Mouse (Mus musculus) c-Kit-positive CD71-positive TER-119-negative erythroid progenitor cells, embryonic 14.5 days (primary cell): Measurements from ENCODE around the gene Golgb1.
"Not testable (repeated sequence)": the region's sequence is repeated elsewhere in the genome, so short reads cannot be mapped to it uniquely, and the experiment has no call there.

Source experiments
- DNase-seq: peaks from one replicate; pipeline ENCODE4 v3.0.0-alpha.2; 2013; ENCODE audit warnings: low read depth

Golgb1 gene

GRCm38 (mm10) chr16:36874583-36875275 is at the start of gene Golgb1, which contains the start of gene Eaf2:
Gene Golgb1 (plus strand): TSS chr16:36875140.
Gene Eaf2 (minus strand): TSS chr16:36875003.
- DNase-seq, result peak; percentile 99

DNA sequence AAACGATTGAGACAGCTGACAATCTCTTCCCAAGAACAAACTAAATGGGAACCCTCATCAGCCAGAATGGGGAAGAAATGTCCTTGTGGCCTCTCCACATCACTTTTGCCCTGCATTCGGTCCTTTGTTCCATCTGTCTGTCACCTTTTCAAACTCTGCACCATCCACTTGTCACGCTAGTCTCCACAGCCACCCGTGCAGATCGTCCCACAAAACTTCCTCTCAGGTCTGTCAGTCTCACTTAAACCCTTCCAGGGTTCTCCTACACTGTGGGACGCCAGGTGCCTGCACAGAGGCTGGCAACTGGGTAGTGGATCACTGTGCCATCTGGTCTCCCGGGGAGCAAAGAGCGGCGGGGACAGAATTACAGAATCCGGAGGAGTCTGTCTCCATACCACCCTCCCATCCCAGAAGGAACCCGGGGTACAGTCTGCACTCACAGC is 47.3 kb upstream of the Golgb1 start:
- no peak for DNase-seq

GRCm38 (mm10) chr16:36828054-36828786 is 46.7 kb upstream of the Golgb1 start, which contains the start of gene Iqcb1:
Gene Iqcb1 (plus strand): TSS chr16:36828385.
- DNase-seq, result peak; percentile 70

DNA sequence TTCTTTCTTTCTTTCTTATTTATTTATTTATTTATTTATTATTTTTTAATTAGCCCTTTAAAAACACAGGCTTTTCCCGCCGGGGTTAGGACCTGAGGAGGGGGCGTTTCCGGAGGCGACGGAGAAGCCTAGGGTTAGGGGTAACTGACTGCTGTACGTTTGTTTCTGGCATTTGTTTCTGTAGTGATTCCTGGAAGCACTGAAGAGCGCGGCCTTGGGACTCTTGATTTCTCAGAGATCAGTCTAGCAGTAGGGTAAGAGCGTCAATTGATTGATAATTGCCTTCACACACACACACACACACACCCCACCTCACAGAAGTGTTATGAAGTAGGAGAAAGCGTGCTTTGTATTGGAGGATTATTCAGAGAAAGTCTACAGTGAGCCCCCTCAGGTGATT is 46.1 kb upstream of the Golgb1 start:
- DNase-seq, result no peak

DNA sequence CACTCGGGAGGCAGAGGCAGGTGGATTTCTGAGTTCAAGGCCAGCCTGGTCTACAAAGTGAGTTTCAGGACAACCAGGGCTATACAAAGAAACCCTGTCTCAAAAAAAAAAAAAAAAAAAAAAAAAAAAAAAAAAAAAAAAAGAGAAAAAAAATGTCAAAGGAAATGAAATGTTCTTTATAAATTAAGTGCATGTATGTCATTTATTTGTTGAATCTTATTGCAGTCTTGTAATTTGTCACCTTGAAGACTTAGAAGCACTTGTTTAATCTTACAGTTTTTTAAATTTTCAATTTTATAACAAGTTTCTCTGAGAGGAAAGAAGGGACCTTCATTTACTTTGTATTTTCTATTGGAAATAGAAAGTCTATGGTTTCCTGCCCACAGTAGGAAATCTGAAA is 28.0 kb upstream of the Golgb1 start:
- DNase-seq, result not testable (repeated sequence)

DNA sequence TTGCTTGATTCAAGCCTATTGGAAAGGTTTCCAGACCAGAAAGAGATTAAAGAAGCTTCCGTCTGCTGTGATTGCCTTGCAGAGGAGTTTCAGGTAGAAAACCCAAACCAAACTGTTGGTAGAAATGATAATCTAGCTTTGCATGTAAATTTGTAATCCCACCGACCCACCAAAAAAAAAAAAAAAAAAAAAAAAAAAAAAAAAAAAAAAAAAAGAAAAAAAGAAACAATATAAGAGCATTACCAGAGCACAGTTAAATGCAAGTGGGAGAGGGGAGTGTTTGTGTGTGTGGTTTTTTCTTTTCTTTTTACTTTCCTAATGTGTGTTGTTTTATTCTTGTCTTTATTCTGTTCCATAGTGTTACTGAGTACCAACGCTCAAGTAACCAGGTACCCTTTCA is 23.7 kb upstream of the Golgb1 start:
- no peak for DNase-seq

GRCm38 (mm10) chr16:36863585-36863984 is 11.4 kb upstream of the Golgb1 start:
- DNase-seq, result no peak

- no peak for DNase-seq
Measured at GRCm38 (mm10) chr16:36869442-36869841, 5.5 kb upstream of the Golgb1 start.

DNA sequence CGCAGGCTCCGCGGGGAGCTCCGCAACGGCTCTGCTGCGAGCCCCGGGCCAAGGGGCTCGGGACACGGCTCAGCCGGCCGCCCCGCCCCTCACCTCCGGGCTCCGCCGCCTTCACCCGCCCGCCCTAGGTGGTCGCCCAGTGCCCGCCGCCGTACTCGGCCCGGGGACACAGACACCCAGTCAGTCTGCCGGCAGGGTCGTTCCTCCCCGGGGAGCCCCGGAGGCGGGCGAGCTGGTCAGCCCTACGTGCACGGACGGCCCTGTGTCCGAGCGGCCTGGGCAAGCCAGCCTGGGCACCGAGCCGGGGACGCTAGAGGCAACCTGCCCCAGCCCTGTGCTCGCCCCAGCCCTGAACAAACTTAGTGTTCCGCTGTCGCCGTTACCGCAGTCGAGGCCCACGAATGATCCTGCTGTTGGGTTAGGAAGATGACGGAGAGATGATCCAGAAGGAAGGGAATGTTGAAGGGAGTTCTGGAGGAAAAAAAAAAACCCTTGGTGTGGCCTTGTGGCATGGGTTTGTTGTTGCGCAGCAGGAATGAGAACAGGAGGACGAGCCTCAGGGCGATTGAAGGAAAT is 424 bp downstream of the Golgb1 start:
- DNase-seq, result no peak

GRCm38 (mm10) chr16:36877316-36877715 is 2.4 kb downstream of the Golgb1 start:
- no peak for DNase-seq

DNA sequence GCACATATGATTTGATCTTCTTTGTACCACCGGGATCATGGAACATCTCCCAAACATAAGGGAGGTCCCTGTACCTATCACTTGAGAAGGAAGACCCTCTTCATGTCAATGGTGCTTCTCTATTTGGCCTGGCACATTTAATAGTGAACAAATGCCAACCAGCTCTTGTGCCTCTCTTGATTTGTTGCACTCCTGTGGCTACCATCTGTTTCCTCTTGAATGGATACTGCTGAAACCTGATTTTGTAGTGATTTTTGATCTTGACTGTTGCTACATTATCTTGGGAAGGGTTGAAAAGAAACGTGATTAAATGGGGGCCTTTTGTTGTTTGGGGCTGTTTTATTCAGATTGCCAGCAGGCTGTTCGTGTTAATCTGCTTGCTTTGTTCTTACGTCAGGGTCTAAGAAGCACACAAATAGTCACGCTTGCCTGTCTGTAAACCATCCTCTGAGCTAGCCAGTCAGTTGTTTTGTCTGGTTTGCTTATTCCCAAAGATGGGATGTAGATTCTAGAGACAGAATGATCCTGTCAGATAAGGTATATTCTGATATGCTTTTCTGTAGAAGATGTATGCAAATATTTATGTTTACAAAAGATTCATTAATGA is 7.9 kb downstream of the Golgb1 start:
- DNase-seq, result no peak

- no peak for DNase-seq
Measured at GRCm38 (mm10) chr16:36884881-36885280, 9.9 kb downstream of the Golgb1 start.

DNA sequence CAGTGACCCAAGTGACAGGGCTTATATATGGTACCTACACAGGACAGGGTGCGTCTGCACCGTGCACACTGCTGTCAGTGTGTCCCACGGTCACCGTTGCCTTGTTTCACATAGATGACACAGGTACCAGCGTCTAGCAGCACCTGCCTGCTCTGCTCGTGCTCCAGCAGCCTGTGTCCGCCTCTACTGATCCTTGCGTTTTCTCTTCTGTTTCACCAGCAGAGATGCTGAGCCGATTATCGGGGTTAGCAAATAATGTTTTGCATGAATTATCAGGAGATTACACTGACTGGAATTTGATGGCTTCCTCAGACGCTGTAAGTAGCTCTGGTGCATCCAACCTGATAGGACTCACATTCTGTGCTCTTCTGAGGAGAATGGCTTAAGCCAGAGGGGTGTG is 11.0 kb downstream of the Golgb1 start:
- DNase-seq, result no peak

GRCm38 (mm10) chr16:36887546-36887945 is 12.6 kb downstream of the Golgb1 start:
- no peak for DNase-seq

DNA sequence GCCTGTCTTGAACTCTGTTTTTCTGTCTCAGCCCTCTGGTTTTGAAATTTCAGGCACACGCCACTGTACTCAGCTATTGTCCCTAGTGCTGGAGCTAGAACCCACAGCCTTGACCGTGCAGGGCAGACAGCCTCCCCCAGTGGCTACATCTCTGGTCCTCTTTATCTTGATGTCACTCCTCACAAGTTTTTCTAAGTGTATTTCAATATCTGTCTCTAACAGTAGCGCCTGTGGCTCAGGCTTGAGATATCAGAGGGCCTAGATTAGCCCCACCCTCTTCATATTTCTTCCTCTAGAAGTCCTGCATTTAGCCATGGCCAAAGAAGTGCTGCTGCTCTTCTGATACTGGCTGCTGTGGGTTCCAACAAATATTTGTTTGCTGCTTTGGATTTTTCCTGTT is 15.6 kb downstream of the Golgb1 start:
- DNase-seq, result peak; percentile 85

GRCm38 (mm10) chr16:36891415-36891814 is 16.5 kb downstream of the Golgb1 start:
- DNase-seq, result no peak

DNA sequence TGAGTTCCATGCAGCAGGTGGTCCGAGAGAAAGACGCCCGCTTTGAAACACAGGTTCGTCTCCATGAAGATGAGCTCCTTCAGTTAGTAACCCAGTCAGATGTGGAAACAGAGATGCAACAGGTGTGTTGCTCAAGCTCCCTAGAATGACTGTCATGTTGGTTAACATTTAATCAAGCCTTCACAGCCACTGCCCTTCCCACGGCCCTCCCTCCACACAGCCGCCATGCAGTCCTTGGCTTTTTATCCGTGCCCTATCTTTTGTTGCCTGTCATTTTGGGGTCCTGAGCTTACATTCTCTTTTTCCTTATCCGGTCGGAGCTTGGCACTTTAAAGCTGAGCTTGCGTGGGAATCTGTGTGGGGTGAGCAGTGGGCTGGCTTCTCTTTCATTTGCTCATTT is 18.4 kb downstream of the Golgb1 start:
- no peak for DNase-seq

DNA sequence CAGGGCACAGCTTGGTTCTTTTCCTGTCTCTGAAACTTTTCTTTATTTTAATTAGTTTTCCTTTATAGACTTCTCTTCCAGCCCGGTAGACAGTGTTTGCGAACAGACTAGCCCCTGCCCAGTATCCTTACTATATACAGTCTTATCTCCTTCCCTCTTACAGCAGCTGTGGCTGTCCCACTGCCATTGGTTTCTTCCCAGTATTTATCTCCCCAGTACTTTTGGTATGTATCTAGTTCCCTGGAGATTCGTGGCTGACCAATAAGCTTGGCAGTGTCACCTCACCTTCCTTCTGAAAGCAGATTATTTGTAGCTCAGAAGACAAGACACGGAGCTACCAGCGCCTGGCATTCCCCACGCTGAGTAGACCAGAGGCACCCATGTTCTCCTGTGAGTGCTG is 21.8 kb downstream of the Golgb1 start:
- no peak for DNase-seq

- DNase-seq, result no peak
Measured at GRCm38 (mm10) chr16:36903156-36903555, 28.2 kb downstream of the Golgb1 start.

- DNase-seq, result no peak
Measured at GRCm38 (mm10) chr16:36911909-36912308, 37.0 kb downstream of the Golgb1 start.

DNA sequence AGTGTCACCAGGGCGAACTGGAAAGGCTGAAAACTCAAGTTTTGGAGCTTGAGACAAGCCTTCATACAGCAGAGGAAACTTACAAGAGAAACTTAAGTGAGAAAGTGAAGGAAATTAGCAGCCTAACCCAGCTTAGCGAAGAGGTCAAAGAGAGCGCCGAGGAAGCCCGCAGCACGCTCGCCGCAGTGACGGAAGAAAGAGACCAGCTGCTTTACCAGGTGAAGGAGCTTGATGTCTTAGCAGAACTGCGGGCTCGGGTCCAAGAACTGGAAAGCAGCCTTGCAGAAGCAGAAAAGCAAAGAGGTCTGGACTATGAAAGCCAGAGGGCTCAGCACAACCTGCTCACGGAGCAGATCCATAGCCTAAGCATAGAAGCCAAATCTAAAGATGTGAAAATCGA is 37.4 kb downstream of the Golgb1 start:
- no peak for DNase-seq

DNA sequence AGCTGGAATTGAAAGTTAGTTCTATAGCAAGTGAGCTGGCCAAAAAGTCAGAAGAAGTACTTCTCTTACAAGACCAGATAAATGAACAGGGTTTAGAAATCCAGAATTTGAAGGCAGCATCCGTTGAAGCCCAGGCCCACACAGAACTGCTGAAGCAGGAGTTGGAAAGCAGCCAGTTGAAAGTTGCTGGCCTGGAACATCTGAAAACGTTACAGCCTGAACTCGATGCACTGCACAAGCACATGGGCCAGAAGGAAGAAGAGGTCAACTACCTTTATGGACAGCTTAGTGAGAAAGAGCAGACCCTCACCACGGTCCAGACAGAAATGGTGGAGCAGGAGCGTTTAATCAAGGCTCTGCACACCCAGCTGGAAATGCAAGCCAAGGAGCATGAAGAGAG is 39.3 kb downstream of the Golgb1 start:
- DNase-seq, result no peak

DNA sequence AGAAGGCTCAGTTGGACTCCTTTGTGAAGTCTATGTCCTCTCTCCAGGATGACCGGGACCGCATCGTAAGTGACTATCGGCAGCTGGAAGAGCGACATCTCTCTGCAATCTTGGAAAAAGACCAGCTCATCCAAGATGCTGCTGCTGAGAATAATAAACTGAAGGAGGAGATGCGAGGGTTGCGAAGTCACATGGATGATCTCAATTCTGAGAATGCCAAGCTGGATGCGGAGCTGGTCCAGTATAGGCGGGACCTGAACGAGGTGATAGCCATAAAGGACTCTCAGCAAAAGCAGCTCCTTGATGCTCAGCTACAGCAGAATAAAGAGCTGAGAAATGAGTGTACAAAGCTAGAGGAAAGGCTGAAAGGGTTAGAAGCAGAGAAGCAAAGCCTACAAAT is 43.6 kb downstream of the Golgb1 start:
- no peak for DNase-seq
